Mouse (Mus musculus) lung, adult 18-20 months (tissue): ENCODE measurements around the gene Slamf7.

ENCODE experiments used
- DNase-seq, 2 experiments: peaks; one replicate each; pipeline ENCODE4 v3.0.0; 2022; ENCODE audit warnings: mixed read lengths in 2 of 2

The Slamf7 gene

DNA sequence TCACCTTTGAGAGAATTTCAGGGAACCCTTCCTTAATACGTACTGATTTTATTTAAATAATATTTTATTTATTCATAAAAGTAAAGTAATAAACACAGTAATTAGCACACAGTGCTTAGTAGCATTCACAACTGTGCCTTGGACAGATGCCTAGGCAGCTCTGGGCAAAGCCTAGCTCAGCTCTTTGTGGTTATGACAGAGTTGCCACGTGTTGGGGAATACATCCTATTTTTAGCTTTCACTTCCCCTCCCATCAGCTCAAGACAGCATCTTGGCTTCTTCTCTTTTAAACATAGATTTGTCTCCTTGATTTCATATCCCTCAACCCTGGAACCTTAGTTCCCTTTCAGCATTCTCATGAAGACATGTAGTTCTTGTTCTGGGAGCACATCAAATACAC, 21.4 kb downstream of the Slamf7 start:
- DNase-seq, result peak in 1 of 2 experiments; percentile 36

- no peak for DNase-seq
Measured at GRCm38 (mm10) chr1:171630912-171631311, 21.9 kb downstream of the Slamf7 start.

DNA sequence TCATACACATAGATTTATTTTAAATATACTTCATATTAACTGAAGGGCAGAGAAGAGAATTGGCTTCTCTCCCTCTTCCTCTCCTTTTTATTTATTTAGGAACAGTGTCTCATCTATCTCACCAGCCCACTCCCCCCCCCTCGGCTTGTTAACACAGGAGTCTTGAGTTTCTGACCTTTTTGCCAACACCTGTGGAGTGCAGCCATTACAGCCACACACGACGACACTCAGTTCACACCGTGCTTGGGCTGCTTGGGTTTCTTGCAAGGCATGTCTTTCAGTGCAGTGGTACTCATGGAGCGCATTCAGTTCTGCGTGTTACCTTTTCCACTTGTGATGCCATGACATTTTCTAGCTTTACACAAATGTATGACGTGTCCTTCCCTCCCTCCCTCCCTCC, 22.8 kb downstream of the Slamf7 start:
- no peak for DNase-seq

GRCm38 (mm10) chr1:171629168-171629567, 23.7 kb downstream of the Slamf7 start:
- DNase-seq, result no peak

GRCm38 (mm10) chr1:171627801-171628200, 25.0 kb downstream of the Slamf7 start:
- DNase-seq, result no peak

DNA sequence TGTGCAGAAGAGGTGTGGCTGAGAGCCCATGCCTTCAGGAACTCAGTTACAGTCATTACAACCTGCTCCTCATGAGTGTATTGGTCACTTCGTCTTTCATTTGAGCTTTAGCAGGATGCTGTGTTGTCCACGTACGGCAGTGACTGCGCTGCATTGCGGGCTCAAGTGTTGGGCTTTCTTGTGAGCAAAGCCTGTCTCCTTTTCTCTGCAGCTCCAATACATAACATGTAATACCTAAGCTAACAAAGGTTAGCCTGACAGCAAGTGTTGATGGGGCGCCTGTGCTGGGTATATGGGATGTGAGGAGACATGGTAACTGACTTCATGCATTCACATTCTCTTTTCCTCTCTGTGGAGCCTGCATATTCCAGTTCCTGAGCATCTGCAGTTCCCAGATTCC, 32.7 kb downstream of the Slamf7 start:
- DNase-seq, result no peak

DNA sequence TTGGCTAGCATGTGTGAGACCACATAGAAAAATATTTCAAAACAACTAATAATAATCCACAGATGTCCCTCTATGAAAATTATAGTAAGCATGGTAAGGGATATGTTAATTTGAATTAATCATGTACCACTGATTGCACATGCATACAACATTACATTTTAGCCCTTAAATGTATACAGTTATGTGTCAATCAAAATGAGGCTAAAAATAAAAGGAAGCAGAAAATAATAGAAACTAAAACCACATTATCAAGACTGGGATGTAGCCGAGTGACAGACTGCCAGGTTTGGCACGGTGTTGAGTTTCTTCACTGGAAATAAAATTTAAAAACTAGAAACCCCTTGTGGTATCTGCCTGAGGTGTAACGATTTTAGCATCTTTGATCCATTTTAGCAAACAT, 33.2 kb downstream of the Slamf7 start:
- DNase-seq, result no peak

DNA sequence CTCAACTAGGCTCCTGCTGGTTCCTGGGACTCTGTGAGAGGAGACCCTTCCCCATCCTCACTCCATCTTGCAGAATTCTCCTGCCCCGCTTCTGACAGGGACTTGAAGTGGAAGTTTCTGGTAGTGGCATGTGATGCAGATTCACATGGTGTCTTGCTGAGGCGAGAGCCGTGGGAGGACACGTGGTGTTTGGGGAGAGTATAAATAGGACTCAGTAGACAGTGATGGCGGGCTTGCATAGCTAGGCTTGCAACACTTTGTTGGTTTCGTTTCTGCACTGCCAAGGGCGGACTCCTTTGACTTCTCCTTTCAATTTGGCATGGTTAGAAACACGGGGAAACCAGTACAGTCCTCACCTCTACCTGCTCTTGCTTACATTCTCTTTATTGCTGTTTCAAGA, 33.8 kb downstream of the Slamf7 start:
- peak; percentile 53 to 66 for DNase-seq

- DNase-seq, result peak; percentile 21 to 40
Measured at GRCm38 (mm10) chr1:171616881-171617515, 35.8 kb downstream of the Slamf7 start.

DNA sequence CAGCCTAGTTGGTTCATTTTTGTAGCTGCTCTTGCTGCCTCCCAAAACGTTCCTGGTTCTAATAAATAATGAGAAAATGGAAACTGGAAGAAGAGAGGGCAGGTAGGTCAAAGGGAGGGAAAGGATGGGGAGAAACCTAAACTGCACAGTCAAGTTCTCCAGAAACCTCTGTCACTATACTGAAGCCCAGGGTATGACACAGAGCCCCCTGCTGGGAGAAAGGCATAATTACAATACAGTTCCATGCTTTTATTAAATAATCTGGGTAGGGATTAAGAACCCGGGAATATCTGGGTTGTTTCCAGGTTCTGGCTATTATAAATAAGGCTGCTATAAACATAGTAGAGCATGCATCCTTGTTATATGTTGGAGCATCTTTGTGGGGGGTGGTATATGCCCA, 38.9 kb downstream of the Slamf7 start:
- no peak for DNase-seq

- no peak for DNase-seq
Measured at GRCm38 (mm10) chr1:171610781-171611180, 42.1 kb downstream of the Slamf7 start.

DNA sequence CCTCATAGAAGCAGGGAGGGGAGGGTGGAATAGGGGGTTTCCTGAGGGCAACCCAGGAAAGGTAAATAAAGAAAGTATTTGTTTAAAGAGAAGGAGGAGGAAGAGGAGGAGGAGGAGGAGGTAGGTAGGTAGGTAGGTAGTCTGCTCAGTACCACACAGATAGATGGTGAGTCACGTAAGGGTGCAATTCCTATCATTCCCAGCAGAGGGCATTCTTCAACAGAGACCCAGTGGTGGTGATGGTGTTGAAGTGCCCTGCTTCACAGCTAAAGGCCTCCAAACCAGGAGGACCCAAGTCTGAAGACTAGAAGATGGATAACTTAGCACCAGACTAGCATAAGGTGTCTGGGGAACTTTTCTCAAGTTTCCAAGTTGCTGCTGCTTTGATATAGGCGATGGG, 42.8 kb downstream of the Slamf7 start:
- DNase-seq, result no peak

DNA sequence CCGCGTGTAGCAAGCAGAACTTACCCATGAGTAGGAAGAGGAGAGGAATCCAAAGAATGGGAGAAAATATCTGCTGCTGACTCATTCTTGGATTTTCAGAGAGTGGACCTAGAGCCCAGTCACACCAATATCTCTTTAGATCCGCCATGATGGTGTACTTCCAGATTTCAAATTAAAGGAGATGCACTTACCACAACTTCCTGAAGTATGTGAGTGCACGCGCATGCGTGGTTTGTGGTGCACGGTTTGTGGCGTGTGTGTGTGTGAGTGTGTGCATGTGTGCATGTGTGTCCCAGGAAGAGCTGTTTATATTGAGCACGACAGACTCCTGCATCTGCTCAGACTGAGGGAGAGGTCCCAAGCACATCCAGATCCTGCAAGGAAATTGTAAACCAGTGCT, 45.7 kb downstream of the Slamf7 start, which contains the start of gene Ly9:
Gene Ly9, minus strand, starts transcription at position 235 of the 400 bp plus-strand sequence.
- DNase-seq, result peak; percentile 13 to 31

DNA sequence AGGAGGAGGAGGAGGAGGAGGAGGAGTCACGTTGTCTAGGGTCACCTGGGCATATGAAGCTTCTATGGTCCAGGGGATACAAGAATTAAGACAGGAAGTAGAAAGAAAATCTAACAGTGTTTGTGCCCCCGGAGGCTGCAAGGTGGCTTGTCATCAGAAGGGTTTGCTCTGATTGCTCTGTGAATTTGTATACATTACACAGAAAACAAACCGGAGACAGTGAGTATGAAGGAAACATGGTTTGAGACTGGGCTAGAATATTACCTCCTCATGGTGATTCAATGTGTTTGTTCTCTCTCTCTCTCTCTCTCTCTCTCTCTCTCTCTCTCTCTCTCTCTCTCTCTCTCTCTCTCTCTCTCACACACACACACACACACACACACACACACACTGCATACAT, 46.2 kb downstream of the Slamf7 start:
- no peak for DNase-seq

DNA sequence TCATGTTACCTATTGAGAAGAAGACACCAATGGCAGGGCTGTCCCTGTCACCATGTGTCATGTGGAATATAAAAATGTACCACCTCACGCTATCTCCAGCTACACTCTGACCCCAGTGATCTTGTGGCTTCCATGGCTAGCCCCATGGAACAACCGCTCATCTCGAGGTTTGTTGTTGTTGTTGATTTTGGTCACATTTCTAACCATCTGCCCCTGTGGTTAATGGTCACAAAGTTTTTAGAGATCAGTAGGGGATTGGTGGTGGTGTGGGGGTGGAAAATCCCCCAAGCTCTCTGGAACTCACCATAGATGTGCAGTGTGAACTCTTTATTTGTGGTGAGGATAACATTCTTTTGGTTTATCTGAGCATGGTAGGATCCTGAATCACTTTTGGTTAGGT, 48.1 kb downstream of the Slamf7 start:
- no peak for DNase-seq

- no peak for DNase-seq
Measured at GRCm38 (mm10) chr1:171584584-171584983, 68.3 kb downstream of the Slamf7 start.
